Mouse (Mus musculus): ENCODE measurements around the gene Ptprn2. TPM values are rescaled to one million over a fixed set of nuclear protein-coding genes. Genes with fewer than 3 reads are reported as not detected.

The Ptprn2 gene
- total RNA-seq, 2 experiments from 2014 or later, result not detected

DNA sequence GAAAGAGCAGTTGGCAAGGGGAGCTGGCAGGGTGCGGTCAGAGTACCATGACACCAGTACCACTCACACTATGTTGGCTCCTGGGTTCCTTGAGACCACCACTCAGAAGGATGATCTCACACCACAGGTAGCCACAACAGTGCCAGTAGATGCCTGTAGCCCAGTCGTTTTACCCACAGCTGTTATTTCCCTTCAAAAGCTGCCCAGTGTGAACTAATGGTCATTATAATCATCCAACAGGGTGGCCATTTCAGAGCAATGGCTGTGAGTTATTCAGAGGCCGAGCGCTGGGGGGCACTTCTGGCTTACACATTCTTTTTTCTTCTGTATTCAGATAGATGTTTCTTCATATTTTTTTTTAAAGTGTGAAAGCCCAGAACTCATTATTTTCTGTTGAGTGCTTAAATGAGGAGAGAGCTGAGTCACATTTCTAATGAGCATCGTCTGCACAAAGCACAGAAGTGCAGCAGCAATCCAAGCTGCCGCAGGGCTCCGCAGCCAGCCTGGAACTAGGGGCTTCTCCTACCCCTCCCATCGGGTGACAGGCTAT lies 357.3 kb downstream of the Ptprn2 start:
- intact Hi-C loops (cut with DNase I; ENCODE audit: low total_unique reads), result no loop called here
- DNase-seq, result no peak

DNA sequence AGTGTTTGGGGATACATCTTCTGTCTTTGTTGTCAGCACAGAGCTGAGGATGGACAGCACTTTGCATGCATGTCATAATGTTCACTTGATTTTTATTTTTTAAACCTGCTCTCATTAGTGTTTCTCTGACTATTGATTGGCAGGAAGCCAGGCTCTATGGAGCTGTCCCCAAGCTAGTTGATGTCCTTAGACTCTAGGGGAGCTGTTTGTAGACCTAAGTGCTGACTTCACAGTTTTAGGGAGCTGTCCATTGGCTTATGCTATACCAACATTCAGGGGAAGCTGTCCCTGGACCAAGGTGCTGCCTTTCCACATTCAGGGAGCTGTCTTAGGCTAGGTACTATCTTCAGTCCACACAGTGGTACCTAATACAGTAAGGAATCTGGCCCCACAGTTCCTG lies 360.7 kb downstream of the Ptprn2 start:
- DNase-seq, result no peak
- intact Hi-C loops (cut with DNase I; ENCODE audit: low total_unique reads), result no loop called here

DNA sequence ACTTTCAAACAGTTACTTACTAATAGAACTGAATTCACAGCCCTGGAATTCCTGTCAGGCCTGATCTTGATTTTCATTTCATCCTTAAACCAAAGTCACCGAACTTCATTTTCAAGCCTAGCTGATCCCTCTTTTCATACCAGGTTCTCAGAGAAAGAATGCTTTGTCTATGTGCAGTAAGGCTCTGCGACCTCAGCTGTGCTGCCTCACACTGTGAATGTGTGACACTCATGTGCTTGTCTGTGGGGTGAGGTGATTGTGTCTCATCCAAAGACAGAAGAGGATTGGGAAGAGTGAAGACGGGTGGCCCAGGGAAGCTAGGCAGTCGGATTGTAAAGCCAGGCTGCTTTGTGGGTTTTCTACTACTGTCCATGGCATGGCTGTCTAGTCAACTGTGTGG lies 361.5 kb downstream of the Ptprn2 start:
- intact Hi-C loops (cut with DNase I; ENCODE audit: low total_unique reads), result no loop called here

GRCm38 (mm10) chr12:116856307-116856706 lies 370.8 kb downstream of the Ptprn2 start:
- no peak for DNase-seq
- intact Hi-C loops (cut with DNase I; ENCODE audit: low total_unique reads), result no loop called here

More for the DNA sequence above, 361.5 kb downstream of the Ptprn2 start:
- no peak for DNase-seq

GRCm38 (mm10) chr12:116861360-116862017 lies 376.0 kb downstream of the Ptprn2 start:
- DNase-seq, result no peak
- intact Hi-C loops (cut with DNase I; ENCODE audit: low total_unique reads), result no loop called here

DNA sequence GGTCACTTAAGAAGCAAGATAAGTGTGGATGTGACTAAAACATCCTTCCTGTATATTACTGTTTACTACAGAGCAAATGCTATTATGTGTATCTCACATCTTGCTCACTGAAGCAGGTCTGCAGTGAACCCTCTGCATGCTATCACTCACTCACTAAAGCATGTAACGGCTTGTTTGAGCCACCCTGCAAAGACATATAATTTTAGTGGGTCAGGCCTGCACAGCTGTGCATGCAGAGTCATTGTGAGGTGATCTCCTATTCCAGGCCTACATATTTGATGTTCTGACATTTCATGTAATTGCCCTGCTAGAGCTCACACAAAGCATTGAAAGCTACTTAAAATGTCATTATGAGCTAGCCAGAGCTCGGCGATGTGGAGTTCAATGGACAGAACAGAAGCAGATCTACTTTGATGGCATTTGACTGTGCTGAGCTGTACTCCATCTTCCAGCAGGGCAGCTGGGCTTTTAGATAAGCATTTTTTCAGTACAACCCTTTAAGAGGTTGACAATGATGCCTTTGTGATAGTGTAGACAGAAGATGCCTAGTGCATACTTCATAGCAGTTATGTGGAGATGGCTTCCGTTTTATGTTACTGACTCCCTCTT lies 377.9 kb downstream of the Ptprn2 start:
- DNase-seq, result no peak
- intact Hi-C loops (cut with DNase I; ENCODE audit: low total_unique reads), result no loop called here

- intact Hi-C loops (cut with DNase I; ENCODE audit: low total_unique reads), result no loop called here
- no peak for DNase-seq
Measured at GRCm38 (mm10) chr12:116873866-116874585, 388.5 kb downstream of the Ptprn2 start.

DNA sequence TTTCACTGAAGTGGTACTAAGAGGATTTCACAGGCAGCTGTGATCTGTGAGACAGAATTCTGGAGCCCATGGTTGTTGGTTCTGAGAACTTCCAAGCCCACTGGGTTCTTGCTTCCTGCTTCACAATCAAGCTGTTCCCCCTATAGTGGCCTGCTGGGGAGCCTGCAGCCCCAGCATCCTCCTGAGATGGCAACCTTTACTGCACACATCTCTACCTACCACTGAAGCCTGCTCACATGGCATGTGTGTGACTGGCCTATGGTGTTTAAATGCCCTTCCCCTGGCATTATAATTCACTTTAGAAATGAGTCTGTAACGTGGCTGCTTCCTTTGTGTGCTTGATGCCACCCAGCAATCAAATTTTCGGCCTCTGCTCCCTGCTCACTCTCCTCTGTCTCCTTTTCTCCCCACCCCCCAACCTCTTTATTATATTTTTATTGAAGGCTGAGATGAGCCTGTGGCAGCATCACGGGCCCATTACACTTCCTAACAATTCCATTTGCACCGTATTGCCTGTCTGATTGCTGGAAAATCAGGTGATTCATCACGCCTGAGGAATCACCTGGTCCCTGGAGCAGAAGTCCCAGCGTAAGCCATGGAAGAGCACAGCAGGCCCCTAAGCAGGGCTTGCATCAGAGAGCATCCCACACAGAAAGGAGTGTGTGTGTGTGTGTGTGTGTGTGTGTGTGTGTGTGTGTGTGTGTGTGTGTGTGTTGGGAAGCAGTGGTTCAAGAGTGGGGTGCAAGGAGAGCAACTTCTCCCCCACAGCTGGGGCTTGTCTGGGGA lies 402.2 kb downstream of the Ptprn2 start:
- intact Hi-C loops (cut with DNase I; ENCODE audit: low total_unique reads), result no loop called here
- DNase-seq, result no peak

- intact Hi-C loops (cut with DNase I; ENCODE audit: low total_unique reads), result no loop called here
- no peak for DNase-seq
Measured at GRCm38 (mm10) chr12:116888856-116889255, 403.3 kb downstream of the Ptprn2 start.

GRCm38 (mm10) chr12:116892584-116892983 lies 407.1 kb downstream of the Ptprn2 start:
- DNase-seq, result no peak
- intact Hi-C loops (cut with DNase I; ENCODE audit: low total_unique reads), result no loop called here

GRCm38 (mm10) chr12:116896651-116897050 lies 411.1 kb downstream of the Ptprn2 start:
- intact Hi-C loops (cut with DNase I; ENCODE audit: low total_unique reads), result no loop called here
- no peak for DNase-seq

DNA sequence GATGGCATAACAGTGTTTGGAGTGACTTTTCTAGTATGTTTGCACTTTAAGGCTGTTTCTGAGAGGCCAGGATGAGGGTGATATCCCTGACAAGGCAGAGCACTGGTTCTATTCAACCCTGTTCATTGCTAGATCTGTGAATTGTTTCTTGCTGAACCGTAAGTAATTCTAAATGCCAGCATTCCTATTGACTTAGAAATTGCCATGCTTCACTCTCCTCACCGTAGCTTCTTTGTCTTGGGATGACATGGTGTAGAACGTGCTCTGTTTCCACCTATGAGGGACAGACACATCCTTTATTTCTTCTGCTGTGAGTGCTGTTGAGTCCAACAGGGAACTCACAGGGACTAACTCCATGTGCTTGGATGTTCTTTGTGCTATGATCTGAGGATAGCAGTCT lies 416.3 kb downstream of the Ptprn2 start:
- no peak for DNase-seq
- intact Hi-C loops (cut with DNase I; ENCODE audit: low total_unique reads), result no loop called here

- no peak for DNase-seq
- intact Hi-C loops (cut with DNase I; ENCODE audit: low total_unique reads), result no loop called here
Measured at GRCm38 (mm10) chr12:116907424-116907823, 421.9 kb downstream of the Ptprn2 start.

GRCm38 (mm10) chr12:116908668-116909067 lies 423.1 kb downstream of the Ptprn2 start:
- intact Hi-C loops (cut with DNase I; ENCODE audit: low total_unique reads), result no loop called here
- no peak for DNase-seq

DNA sequence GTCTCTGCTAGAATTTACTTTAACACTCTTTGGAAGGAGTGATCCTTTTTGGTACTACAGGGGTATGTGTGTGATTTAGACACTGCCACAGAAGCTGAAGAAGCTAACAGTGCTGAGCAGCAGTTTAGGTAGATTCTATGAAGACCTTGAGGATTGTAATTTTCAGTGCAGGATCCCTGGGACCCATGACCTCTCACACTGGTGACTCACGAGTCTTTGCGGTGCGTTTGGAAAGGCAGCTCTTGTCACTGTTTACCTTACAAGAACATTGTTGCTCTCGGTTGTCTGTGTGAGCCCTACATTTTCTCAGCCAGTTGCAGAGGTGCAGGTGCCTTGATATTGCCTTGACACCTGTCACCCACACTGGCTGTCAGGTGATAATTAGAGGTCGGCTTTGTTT lies 431.3 kb downstream of the Ptprn2 start:
- DNase-seq, result no peak
- intact Hi-C loops (cut with DNase I; ENCODE audit: low total_unique reads), result no loop called here

DNA sequence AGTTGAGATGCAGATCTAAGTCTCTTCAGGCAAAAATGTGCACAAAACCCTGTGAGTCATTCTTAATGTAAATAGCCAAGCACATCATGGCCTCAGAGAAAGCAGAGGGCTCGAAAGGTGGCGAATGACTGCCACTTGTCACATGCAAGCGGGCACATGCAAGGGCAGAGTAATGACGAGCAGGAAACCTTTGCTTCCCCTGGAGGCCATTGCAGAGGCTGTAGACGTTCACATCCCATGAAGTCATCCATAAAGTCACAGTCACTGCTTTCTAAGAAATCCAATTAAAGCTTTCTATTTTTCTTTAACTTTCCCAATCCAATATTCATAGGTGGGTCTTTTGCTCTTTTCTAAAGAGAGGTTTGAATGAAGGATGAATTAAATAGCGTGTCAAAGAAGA lies 433.7 kb downstream of the Ptprn2 start:
- intact Hi-C loops (cut with DNase I; ENCODE audit: low total_unique reads), result no loop called here
- no peak for DNase-seq

DNA sequence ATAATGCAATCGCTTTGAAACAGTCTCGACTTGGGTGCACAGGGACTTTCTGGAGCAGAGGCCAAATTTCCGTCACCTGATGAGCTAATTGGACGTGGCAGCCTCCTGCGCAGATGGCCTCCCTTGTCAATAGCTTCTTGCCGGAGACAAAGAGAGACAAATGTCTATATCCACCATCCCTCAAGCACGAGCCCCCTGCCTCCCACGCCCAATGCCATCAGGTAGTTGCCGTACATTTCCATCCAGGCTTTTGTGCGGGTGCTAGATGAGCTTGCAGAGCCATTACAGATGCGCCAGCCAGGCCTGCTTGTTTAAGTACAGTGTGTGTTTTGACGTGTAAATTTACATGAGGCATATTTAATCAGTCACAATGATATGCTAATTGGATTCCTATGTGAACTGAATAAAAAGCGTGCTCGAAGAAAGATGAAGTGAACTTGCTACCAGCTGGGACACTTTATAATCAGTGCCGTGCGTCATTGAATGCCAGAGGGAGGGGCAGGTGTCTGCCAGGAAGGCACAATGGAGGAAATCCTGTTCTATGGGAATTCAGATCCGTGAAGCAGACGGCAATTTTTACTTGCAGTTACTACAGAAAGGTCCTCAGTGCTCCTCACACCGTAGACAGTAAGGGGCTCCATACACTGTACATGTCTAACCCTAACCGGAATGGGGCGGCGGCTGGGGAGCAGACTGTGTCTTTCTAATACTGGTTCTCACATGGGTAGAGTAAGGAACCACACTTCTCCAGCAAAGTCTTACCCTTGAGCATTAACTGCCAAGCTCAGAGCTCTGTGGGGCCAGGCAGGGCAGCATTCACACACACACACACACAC lies 434.4 kb downstream of the Ptprn2 start:
- no peak for DNase-seq
- intact Hi-C loops (cut with DNase I; ENCODE audit: low total_unique reads), result no loop called here

DNA sequence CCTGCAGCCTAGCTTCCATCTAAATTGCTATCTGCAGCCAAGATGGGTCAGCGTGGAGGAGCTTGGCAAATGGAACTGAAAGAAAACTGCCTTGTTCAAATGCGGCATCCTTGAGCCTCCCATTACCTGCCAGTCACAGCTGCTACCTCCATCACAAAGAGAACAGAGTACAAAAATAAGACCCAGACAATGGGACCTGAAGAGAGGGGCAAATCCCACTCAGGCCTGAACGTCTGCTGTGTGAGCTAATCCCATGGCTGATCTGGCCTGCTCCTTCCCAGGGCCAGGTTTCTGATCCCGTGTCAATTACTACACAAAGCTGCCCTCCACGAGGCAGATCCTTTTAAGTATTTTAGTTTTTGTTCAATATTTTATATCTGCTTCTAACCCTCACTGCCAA lies 441.6 kb downstream of the Ptprn2 start:
- no peak for DNase-seq
- intact Hi-C loops (cut with DNase I; ENCODE audit: low total_unique reads), result no loop called here

- intact Hi-C loops (cut with DNase I; ENCODE audit: low total_unique reads), result no loop called here
- no peak for DNase-seq
Measured at GRCm38 (mm10) chr12:116927516-116927915, 442.0 kb downstream of the Ptprn2 start.

Measured in gastrocnemius, postnatal 14 days (tissue).